Mouse (Mus musculus) ES-E14 (cell line): ENCODE measurements around the gene Samd1. TPM values are rescaled to one million over a fixed set of nuclear protein-coding genes. Genes with fewer than 3 reads are reported as not detected.

Experiments used
- DNase-seq: peaks from one replicate; pipeline ENCODE4 v3.0.0-alpha.2; 2013; ENCODE audit warnings: low read depth, low spot score
- H3K27ac ChIP-seq: 2 replicates; pipeline ENCODE4 v1.5.1; 2012; ENCODE audit warnings: low read depth, mild to moderate bottlenecking, low read length, moderate library complexity, mixed read lengths; ENCODE audit not compliant: poor library complexity, insufficient read depth, severe bottlenecking
- H3K36me3 ChIP-seq: 2 replicates; pipeline ENCODE4 v1.6.1; 2012; ENCODE audit warnings: mild to moderate bottlenecking, low read length, moderate library complexity, mixed read lengths; ENCODE audit not compliant: control insufficient read depth, poor library complexity, insufficient read depth, severe bottlenecking
- H3K4me1 ChIP-seq, 2 experiments: fragments of 150-350 bp in 1 of 2; sonication (generic) in 1 of 2; 2 replicates each; pipeline ENCODE4 v1.6.1; 2012; ENCODE audit warnings: low read length in 2 of 2, mild to moderate bottlenecking in 1 of 2, mixed read lengths in 1 of 2; ENCODE audit not compliant: control insufficient read depth in 2 of 2, insufficient read depth in 2 of 2, poor library complexity in 1 of 2
- H3K4me3 ChIP-seq, 2 experiments: fragments of 150-350 bp in 1 of 2; sonication (generic) in 1 of 2; 2 replicates each; pipeline ENCODE4 v1.5.1; 2012; ENCODE audit warnings: low read length in 2 of 2, low read depth in 1 of 2, mild to moderate bottlenecking in 1 of 2, mixed read lengths in 1 of 2; ENCODE audit not compliant: insufficient read depth in 1 of 2, poor library complexity in 1 of 2, severe bottlenecking in 1 of 2
- H3K9ac ChIP-seq: 2 replicates; pipeline ENCODE4 v1.6.1; 2012; ENCODE audit warnings: low read depth, mild to moderate bottlenecking, low read length, mixed read lengths; ENCODE audit not compliant: poor library complexity, insufficient read depth, severe bottlenecking
- H3K9me3 ChIP-seq: fragments of 150-350 bp; sonication (generic); 2 replicates; pipeline ENCODE4 v1.6.1; 2012; ENCODE audit warnings: low read depth, mild to moderate bottlenecking, low read length; ENCODE audit not compliant: control insufficient read depth, insufficient read depth
- CHD2 ChIP-seq: IDR thresholded peaks from 2 replicates; pipeline ENCODE4 v1.6.1; 2014; ENCODE audit warnings: mild to moderate bottlenecking, low read depth, low read length, inconsistent platforms
- HCFC1 ChIP-seq: IDR thresholded peaks from 2 replicates; pipeline ENCODE4 v1.6.1; 2012; ENCODE audit warnings: low read length, inconsistent platforms, borderline replicate concordance; ENCODE audit not compliant: insufficient read depth
- MAFK ChIP-seq: IDR thresholded peaks from 2 replicates; pipeline ENCODE4 v1.6.1; 2014; ENCODE audit warnings: mild to moderate bottlenecking, low read depth, low read length, inconsistent platforms; ENCODE audit not compliant: insufficient read depth
- ZC3H11A ChIP-seq: IDR thresholded peaks from 2 replicates; pipeline ENCODE4 v1.6.1; 2012; ENCODE audit warnings: low read depth, mild to moderate bottlenecking, inconsistent platforms, low read length, borderline replicate concordance
- ZNF384 ChIP-seq: IDR thresholded peaks from 2 replicates; pipeline ENCODE4 v1.6.1; 2012; ENCODE audit warnings: low read depth, low read length, inconsistent platforms
- in situ Hi-C, 2 experiments: fragments of 600-800 bp; cut with MboI; formaldehyde crosslinking; loops; one replicate each; pipeline ENCODE4 v1.15.1; 2025; ENCODE audit warnings: low sequenced_read_pairs in 2 of 2, inconsistent platforms in 1 of 2; ENCODE audit not compliant: unreplicated experiment in 2 of 2
- total RNA-seq: library from RNA; depleted of rRNA; stranded (reverse); fragments of 300-350 nt; gene quantifications from 2 replicates; pipeline ENCODE4 v1.2.3, GENCODE M21; 2012; rRNA removed

Samd1 gene
- total RNA-seq, 1 experiment: 125 TPM

GRCm38 (mm10) chr8:84046505-84046904, 49.0 kb downstream of the Samd1 start:
- H3K4me3 ChIP-seq: no peak overlapping the region
- no peaks in the 10 kb centered on the region for H3K9me3 ChIP-seq
- TF ChIP-seq ZNF384 (no peak), HCFC1 (no peak), MAFK (no peak), CHD2 (no peak), ZC3H11A (no peak)
- no peak overlapping the region for H3K27ac ChIP-seq
- H3K36me3 ChIP-seq: no peaks in the 10 kb centered on the region
- H3K4me1 ChIP-seq: peaks cover 6 to 15% of the 10 kb centered on the region in 2 experiments
- H3K9ac ChIP-seq: no peak overlapping the region
- in situ Hi-C loops: no loop called here
- DNase-seq: no peak

GRCm38 (mm10) chr8:84048171-84048570, 50.7 kb downstream of the Samd1 start:
- in situ Hi-C loops: no loop called here
- TF ChIP-seq ZNF384 (no peak), ZC3H11A (no peak), HCFC1 (no peak), MAFK (no peak), CHD2 (no peak)
- H3K36me3 ChIP-seq: no peaks in the 10 kb centered on the region

More at GRCm38 (mm10) chr8:84048171-84048570, 50.7 kb downstream of the Samd1 start:
- H3K4me3 ChIP-seq: no peak overlapping the region
- no peak overlapping the region for H3K27ac ChIP-seq
- DNase-seq: no peak
- H3K9ac ChIP-seq: no peak overlapping the region
- peaks cover 6 to 11% of the 10 kb centered on the region in 2 experiments for H3K4me1 ChIP-seq
- H3K9me3 ChIP-seq: no peaks in the 10 kb centered on the region

Other genes starting within 250 kb of the Samd1 start
- gene Adgrl1, start 97.6 kb upstream of the Samd1 start, total RNA-seq: 119 and 213 TPM in 2 replicates
- 1.8 and 3.1 TPM in 2 replicates for gene Gm10644, start 42.5 kb upstream of the Samd1 start, total RNA-seq
- 30.3 and 43.3 TPM in 2 replicates for gene Asf1b, start 42.2 kb upstream of the Samd1 start, total RNA-seq
- gene Prkaca, start 24.7 kb upstream of the Samd1 start, total RNA-seq: 19.4 and 31.4 TPM in 2 replicates
- gene 1700067K01Rik, start 3.8 kb downstream of the Samd1 start, total RNA-seq: 1.2 and 1.8 TPM in 2 replicates
- gene 2210011C24Rik, start 14.5 kb downstream of the Samd1 start, total RNA-seq: 4.6 and 9.1 TPM in 2 replicates
- 25.5 and 29.0 TPM in 2 replicates for gene Palm3, start 23.8 kb downstream of the Samd1 start, total RNA-seq
- gene Il27ra, start 44.9 kb downstream of the Samd1 start, total RNA-seq: 0.89 and 3.6 TPM in 2 replicates
- gene Rln3, start 47.3 kb downstream of the Samd1 start, total RNA-seq: 7.3 and 26.6 TPM in 2 replicates
- 1.5 and 1.7 TPM in 2 replicates for gene Gm10643, start 67.5 kb downstream of the Samd1 start, total RNA-seq
- gene Rfx1, start 69.2 kb downstream of the Samd1 start, total RNA-seq: 16.2 and 22.3 TPM in 2 replicates
- gene Dcaf15, start 107.1 kb downstream of the Samd1 start, total RNA-seq: 53.5 and 62.0 TPM in 2 replicates
- gene Podnl1, start 128.3 kb downstream of the Samd1 start, total RNA-seq: 1.5 and 2.0 TPM in 2 replicates
- 17.7 and 18.9 TPM in 2 replicates for gene Cc2d1a, start 150.3 kb downstream of the Samd1 start, total RNA-seq
- gene 4930432K21Rik, start 150.4 kb downstream of the Samd1 start, total RNA-seq: 4.9 TPM in 2 replicates
- gene Nanos3, start 187.5 kb downstream of the Samd1 start, total RNA-seq: 7.0 and 9.9 TPM in 2 replicates
- 22.1 and 24.6 TPM in 2 replicates for gene Zswim4, start 239.4 kb downstream of the Samd1 start, total RNA-seq